Mouse (Mus musculus) layer of hippocampus, adult 18-20 months (tissue): ENCODE results near the gene Pde8b. TPM values are rescaled to one million over a fixed set of nuclear protein-coding genes. Genes with fewer than 3 reads are reported as not detected.

ENCODE experiments used
- DNase-seq, 2 experiments: peaks; one replicate each; pipeline ENCODE4 v3.0.0; 2022; ENCODE audit warnings: low spot score in 2 of 2
- total RNA-seq, 2 experiments: library from RNA; stranded (reverse); gene quantifications; 2 replicates each; pipeline ENCODE4 v1.2.3; 2021

Pde8b gene
- total RNA-seq, 2 experiments from 2014 or later = 105 to 109 TPM

GRCm38 (mm10) chr13:95091546-95092445, 158.3 kb downstream of the Pde8b start:
- no peak for DNase-seq

DNA sequence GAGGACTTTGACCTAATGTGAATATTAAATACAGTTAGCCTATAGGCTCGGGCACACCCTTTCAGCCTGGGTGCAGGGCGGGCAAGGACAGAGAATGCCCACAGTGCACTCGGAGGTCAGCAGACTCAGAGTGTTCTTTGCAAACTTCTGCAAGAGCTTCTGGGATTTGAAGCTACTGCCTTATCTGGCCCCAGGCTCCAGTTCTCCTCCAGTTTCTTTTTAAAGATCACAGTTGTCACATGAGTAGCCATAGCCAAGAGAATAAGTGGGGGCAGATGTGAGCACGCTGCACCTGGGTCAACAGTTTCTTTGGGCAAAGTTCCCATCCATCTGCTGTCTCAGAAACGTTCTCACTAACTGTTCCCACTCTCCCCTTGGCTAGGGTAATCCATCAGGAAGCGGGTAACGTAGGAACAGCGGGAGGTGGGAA, 162.8 kb downstream of the Pde8b start:
- peak in 1 of 2 experiments; percentile 58 for DNase-seq

DNA sequence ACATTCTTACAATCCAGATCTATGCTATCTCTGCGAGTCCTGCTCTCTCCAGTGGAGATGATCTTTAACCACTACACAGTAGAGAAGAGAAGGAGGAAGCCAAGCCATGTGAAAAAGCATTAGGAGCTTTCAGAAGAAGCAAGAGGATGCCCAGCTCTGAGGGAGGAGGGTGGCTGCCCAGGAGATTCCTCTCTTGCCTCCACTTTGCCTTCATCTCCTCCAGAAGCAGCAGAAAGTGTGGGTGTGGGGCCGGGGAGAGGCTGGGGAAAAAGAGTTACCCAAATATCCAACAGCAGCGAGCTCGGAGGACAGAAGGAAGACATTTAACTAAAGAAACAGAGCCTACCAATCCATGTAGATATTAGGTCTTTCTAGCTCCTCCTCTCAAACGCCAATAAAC, 164.1 kb downstream of the Pde8b start:
- DNase-seq = no peak

DNA sequence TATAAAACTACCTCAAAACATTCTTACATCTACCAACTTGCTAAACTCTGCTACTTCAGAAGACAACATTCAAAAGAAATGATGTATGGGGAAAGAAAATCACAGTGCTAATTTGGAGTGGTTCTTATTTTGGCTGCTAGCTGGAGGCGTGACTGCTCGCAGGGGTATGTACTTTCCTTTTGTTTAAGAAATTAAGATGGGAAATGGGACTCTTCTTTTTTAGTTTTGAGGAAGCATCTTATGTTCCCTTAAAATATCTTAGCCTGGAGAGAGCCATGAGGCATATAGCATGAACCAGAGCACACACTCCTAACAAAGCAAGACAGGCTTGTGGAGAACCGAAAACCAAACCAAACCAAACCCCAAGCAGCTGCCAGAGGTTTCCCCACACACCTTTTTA, 167.5 kb downstream of the Pde8b start:
- DNase-seq = no peak

GRCm38 (mm10) chr13:95081082-95081481, 169.1 kb downstream of the Pde8b start:
- DNase-seq = no peak

DNA sequence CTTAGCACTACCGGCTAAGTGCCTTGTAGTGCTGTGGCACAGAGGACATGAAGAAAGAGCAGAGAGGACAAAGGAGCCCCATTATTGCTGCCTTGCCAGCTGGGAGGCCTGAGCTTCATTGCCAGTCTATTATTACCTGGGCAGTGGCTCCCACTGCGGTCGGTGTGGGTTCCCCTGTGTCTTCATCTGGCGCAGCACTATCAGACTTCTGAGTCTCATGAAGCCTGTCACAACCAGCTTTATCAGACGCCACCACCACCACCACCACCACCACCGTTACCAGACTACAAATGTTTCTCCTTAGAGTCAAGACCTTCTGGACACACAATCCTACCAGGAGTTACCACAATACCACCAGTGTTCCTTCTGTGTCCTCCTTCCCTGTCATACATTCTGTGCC, 171.6 kb downstream of the Pde8b start:
- no peak for DNase-seq

GRCm38 (mm10) chr13:95077688-95078087, 172.4 kb downstream of the Pde8b start:
- no peak for DNase-seq

- DNase-seq = no peak
These were observed 174.0 kb downstream of the Pde8b start for GRCm38 (mm10) chr13:95076142-95076541.

- DNase-seq = no peak
These were observed 176.5 kb downstream of the Pde8b start for GRCm38 (mm10) chr13:95073445-95074172.

DNA sequence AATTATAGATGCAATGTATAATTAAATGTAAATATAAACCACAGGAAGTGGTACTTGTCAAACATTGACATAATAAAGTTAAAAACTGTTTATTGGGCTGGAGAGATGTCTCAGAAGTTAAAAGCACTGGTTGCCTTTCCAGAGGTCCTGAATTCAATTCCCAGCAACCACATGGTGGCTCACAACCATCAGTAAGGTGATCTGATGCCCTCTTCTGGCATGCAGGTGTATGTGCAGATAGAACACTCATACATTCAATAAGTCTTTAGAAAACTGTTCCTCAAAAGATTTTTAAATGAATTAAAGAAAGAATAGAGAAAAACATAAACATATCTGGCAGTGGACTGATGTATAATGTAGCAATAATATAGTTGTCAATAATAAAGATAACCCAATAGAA, 179.9 kb downstream of the Pde8b start:
- no peak for DNase-seq

GRCm38 (mm10) chr13:95067854-95068253, 182.3 kb downstream of the Pde8b start:
- DNase-seq = peak in 1 of 2 experiments; percentile 52

DNA sequence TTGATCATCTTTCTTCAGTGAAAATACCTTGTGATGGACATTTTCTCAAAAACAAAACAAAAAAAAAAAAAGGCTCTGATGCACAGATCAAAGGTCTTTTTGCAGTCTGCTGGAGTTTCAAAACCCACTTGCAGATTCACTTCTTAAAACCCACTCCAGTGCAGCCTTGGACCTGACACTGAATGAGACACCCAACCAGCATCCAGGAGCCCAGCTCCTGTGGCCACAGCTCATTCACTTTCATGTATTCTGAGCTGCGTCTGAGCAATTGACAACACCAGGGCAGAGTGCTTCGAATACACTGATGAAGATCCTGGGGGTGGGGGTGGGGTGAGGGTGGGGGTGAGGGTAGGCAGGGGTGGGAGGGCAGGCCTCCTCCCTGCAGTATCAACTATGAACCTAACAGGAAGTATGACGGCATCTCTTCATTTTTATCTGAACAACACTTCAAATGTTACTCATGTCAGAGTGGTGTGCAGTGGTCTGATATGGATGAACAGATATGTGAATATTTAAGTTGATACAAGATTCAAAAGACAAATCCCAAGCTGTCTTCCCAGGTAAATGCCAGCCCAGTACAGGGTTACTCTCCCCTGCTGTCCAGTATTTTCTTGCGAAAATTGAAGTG, 186.6 kb downstream of the Pde8b start:
- DNase-seq = no peak

DNA sequence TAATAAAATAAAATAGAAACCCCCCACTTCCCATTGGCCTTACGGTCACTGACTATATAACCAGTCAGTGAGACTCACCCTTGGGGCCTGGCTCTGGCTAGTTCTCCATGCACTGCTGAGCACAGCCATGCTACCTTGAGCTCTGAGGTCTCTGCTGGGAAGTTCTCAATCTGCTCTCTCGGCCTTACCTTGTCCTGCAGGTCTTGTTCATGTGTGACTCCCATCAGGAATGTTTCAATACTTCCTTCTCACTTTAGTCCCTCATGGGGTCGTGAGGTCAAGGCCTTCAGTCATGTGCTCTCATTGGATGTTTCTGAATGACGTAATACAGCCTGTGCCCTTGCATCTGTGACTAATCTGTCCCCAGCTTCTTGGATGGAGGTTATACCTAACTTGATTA, 191.3 kb downstream of the Pde8b start:
- DNase-seq = no peak

GRCm38 (mm10) chr13:95056501-95057280, 193.4 kb downstream of the Pde8b start:
- no peak for DNase-seq

GRCm38 (mm10) chr13:95055742-95056388, 194.3 kb downstream of the Pde8b start:
- DNase-seq = no peak

DNA sequence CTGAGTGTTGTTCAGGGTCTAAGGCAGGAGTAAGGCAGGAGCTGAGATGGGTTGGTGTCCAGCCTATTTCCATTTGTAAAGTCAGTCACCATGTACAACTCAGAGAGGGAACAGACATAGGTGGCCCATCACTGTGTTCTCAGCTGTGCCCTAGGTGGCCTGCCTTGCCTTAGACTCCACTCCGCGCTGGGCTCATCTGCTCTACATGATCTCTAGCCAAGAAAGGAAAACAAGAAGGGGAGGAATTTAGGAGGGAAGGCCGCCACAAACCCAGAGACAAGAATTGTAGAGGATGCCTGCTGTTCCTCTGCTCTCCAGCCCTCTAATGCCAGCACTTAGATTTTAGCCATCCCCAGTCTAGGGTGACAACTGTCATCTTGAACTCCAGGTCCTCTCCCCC, 197.7 kb downstream of the Pde8b start:
- no peak for DNase-seq

- no peak for DNase-seq
These were observed 199.7 kb downstream of the Pde8b start for GRCm38 (mm10) chr13:95050398-95050797.

- no peak for DNase-seq
These were observed 206.0 kb downstream of the Pde8b start for GRCm38 (mm10) chr13:95044108-95044507.

DNA sequence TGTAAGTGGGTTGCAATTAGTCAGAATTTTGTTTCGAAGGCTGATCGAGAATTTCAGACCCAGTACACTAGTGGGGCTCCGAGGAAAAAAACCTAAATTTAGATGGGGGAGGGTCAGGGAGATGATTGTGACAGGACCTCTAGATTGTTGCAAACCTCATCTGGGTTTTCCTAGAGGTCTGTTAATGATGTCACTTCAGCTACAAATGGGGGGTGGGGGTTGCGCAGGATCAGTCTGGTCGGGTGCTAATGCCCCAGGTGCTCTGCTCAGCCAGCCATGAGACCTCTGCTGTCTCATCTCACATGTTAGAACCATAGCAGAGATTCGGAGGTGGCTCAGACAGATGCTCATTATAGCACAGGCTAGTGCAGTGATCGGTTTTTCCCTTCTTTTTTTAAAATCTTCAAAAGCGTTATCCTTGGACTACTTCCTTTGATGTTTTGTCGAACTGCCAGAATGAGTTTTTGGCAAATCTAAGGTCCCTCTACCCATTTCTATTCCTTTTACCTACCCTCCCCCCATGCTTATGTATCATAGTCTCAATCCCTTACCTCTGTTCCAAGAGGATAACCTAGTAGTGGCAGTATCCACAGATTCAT, 209.9 kb downstream of the Pde8b start:
- DNase-seq = no peak

DNA sequence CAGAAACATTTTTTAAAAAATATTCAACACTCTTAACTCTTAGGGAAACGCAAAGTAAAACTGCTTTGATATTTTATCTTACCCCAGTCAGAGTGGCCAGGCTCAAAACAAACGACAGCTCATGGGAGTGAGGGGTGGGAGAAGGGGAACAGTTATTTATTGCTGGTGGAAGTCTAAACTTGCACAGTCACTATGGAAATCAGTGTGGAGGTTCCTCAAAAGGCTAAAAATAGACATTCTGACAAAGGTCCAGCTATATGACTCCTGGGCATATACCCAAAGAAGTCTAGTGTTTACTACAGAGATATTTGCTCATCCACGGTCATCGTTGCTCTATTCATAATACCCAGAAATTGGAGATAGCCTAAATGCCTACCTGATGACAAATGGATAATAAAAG, 211.9 kb downstream of the Pde8b start:
- no peak for DNase-seq
